Mouse (Mus musculus) T-cell, adult 2 months (primary cell): ENCODE results near the gene Asgr2.
"Not testable (repeated sequence)": the region's sequence is repeated elsewhere in the genome, so short reads cannot be mapped to it uniquely, and the experiment has no call there.

Experiments
- DNase-seq: peaks from one replicate; pipeline ENCODE4 v3.0.0; 2022; ENCODE audit warnings: low spot score

The Asgr2 gene

DNA sequence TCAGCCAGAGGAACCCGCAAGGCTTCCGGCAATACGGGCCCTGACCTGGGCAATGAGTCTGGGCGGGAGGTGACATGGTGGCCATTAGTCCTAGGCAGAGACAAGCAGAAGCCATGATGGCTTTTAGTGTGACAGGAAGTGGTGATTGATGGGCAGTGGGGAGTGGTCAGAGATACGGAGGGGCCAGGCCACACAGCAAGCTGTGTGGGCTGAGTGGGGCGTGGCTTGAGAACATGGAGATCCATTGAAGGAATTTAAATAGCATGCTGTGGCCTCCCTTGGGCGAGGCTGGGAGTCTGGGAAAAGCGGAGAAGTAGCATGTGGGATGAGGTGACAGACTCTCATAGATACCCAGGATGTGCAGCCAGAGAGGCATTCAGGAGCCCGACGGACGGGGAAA is 5.0 kb downstream of the Asgr2 start:
- no peak for DNase-seq

DNA sequence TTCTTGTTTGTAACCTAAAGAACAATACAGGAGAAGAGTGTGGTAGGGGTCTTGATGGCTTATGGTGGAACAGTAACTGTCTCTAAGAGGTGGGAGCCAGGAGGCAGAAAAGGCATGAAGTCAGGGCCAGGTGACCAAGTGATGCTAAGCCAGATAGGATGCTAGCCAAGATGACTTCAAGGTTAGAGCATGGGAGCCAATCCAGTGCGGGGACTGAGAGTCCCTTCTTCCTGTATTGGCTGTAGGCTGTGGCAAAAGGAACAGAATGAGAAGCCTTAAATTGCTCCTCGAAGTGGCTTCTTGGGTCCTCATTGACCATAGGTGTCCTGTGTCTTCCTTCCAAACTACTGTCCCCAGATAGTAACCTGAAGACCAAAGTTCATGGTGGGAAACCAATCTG is 6.7 kb downstream of the Asgr2 start:
- no peak for DNase-seq

DNA sequence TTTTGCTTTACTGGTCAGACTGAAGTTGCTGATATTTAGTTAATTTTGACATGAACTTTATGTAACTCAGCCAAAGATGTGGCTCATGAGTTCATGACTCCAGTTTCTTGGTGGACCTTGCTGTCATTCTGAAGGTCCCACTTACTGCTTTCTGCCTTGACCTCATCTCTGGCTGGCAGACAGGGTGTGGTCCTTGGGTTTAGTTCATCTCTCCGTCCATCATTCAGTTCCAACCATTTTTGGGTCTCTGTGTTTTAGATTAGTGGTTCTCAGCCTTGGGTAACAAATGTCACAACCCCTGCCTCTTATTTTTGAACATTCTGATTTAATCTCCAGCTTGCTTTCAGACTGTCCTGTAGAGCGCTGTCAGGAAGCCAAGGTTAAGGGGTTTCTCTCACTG is 7.4 kb downstream of the Asgr2 start:
- no peak for DNase-seq

DNA sequence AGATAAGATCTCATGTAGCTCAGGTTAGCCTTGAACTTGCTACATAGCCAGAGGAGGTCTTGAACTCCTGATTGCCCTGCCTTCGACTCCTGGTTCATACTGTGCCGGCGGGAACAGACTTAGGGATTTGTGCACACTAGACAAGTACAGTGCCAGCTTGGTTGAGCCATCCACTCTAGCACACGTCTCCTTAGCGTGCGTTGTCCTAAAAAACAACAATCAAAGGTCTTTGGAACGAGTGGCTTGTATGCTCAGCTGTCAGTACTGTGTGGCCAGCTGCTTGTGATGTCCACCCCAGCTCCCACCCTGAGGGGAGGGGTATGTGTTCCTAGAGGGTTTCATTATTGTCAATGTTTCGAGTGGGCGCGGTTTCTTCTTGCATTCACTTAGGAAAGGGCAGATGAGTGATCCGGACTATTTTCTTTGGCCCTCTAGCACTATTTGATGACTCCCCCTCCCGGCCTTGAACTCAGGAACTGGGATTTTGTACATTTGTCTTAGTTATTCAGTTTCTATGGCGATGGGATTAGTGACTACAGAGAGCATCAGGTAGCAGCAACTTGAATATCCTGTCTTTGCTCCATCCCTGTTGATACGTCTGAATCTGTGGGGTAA is 11.4 kb downstream of the Asgr2 start:
- DNase-seq: no peak

DNA sequence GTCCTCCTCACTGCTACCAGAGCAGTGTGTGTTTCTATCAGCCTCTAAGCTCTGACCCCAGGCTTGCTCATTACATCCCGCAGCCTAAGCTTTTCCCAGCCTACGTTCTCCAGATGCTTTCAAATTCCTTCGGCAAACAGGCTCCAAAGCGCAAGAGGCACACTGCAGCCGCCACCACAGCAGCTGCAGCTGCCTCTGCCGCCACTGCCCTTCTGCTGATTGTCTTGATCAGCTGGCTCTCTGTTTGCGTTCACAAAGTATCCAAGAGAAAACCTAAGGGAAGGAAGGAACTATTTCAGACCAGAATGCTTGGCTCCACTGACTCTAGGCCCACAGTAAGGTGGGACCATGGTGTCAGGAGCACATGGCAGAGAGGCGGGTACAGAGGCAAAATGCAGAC is 14.6 kb downstream of the Asgr2 start:
- DNase-seq: no peak

DNA sequence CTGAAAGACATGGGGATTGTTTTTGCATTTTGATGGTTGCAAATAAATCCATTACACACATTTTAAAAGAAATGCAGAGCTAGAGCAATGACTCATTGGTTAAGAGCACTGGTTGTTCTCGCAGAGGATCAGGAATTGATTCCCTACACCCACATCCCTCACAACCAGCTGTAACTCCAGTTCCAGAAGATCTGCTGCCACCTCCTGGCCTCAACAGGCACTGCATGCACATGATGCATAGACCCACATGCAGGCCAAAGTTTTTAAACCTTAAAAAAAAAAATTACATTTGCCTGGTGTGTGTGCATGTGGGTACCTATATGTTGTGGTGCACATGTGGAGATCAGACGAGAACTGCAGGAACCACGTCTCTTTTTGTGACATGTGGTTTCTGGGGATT is 17.7 kb downstream of the Asgr2 start:
- peak; percentile 29 for DNase-seq

DNA sequence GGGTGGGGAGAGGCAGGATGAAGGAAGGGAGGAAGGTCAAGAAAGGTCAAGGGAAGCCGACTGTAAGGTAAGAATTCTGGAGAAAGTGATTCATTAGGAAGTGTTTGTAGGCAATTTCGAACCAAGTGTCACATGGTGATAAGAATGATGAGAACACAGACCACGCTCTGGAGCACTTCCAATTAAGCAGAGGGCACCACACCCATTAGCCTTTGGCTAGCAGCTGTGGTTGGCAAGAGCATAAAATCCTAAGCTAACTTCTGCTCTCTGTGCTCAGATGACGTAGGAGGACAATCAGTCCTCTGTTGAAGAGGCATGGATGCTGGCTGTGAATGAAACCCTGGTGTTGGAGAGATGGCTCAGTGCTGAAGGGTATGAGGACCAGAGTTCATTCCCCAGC is 22.1 kb downstream of the Asgr2 start:
- DNase-seq: no peak

DNA sequence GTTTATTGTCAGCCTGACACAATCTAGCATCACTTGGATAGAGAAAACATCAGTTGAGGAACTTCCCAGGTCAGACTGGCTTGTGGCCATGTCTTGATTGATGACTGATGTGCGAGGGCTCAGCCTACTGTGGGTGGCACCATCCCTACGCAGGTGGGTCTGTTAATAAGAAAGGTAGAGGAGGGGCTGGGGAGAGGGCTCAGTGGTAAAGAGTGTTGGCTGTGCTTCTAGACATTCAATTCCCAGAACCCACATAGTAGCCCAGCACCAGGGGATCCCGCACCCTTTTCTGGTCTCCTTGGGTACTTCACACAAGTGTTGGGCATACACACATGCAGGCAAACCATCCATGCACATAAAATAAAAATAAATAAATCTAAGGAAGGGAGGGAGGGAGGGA is 23.5 kb downstream of the Asgr2 start:
- DNase-seq: no peak

DNA sequence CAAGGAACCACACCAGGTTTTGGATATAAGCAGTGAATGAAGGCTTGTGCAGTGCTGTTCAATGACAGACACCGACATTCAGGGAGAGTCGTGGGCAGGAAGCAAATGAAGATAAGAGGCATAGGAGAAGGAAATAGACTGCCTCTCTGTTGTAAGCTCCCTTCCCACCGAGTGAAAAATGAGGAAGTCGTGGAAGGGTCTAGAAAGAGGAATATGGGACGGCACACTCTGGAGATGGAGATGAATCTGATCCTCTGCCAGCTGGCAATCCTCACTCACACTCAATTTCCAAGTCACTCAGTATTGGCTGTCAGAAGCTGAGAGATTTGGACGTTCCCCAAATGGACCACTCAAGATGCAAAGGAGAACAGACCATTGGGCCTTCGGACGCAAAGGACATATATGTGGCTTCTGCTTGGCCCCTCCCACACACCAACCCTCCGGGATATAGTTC is 37.5 kb downstream of the Asgr2 start, which contains the start of gene Mgl2:
Mgl2 (plus strand) TSS at position 404 of the 454 bp plus-strand sequence.
- no peak for DNase-seq

DNA sequence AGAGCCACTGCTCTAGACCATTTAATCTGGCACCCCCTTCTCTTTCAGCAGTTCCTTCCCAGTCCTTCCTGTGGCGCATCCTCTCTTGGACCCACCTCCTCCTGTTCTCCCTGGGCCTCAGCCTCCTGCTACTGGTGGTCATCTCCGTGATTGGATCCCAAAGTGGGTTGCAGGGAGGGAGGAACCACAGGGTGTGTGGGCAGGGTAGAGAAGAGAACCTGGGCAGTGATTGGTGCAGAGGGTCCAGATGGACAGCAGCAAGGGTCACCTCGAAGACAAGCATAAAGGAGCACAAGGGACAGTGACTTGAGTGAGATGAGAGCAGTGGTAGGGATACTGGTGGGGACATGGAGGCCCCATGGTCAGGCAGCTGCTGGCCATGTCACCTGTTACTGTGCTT is 42.6 kb downstream of the Asgr2 start:
- DNase-seq: not testable (repeated sequence)

DNA sequence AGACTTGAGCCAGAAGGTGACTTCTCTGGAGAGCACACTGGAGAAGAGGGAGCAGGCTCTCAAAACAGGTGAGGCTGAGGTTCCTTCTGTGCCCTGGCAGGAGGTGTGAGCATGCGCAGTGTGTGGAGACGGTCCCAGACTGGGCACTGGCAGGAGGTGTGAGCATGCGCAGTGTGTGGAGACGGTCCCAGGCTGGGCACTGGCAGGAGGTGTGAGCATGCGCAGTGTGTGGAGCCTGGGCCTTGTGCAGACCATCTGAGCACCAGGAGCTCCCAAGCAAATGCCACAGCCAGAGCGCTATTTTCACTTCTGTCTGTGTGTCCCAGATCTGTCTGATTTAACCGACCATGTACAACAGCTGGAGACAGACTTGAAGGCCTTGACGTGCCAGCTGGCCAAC is 43.5 kb downstream of the Asgr2 start:
- DNase-seq: not testable (repeated sequence)

DNA sequence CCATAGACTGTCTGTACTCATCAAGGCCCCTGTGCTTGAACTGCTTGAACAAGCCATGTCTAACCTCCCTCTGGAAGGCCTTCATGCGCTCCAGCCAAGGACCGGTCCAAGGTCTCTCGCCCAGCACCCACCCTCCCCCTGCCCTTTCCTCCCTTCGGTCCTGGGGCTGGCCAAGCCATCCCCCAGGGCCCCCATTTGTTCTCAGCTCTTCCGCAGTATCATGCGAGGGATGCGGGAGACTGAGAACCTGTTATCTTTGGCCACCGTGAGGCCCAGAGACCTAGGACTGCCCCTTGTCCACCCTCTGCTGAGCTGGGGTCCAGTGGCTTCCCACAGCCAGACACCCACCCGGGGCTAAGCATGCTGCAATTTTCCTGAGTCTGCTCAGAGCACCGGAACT is 46.7 kb downstream of the Asgr2 start:
- no peak for DNase-seq

DNA sequence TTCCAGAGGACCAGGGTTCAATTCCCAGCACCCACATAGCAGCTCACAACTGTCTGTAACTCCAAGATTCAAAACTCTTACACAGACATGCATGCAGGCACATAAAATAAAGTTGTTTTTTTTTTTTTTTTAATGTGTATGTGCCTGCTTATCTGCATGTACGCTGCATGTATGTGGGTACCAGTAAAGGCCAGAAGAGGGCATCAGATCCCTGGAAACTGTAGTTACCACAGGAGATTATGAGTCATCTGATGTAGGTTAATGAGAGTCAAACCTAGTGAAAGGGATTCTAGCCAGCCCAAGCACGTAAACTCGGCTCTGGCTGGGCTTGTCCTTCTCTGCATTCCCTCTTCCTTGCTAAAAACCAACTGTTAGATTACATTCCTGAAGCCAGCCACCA is 58.6 kb downstream of the Asgr2 start:
- DNase-seq: no peak
